8 mouse cellular contexts compared by ENCODE assay signal in genomic region chr10:127063913-127064870, GRCm38 (mm10). TPM values are rescaled to one million over a fixed set of nuclear protein-coding genes. Genes with fewer than 3 reads are reported as not detected.
A peak's percentile ranks its signal among the peaks of the same experiment; 100 is the strongest.
DNase-seq lines count a peak whose midpoint lies in the region; ATAC-seq lines count a peak whose summit lies in the region.

No protein-coding gene starts in this region.

- no peaks in the 10 kb centered on the region for H3K9me3 ChIP-seq in heart, embryonic 11.5 days (replicated peaks; ENCODE audit: control insufficient read depth, low read length)
- H3K9me3 ChIP-seq in intestine, embryonic 14.5 days (ENCODE audit: control insufficient read depth, low read length), result no peaks in the 10 kb centered on the region

- H3K4me3 ChIP-seq in heart, embryonic 11.5 days (ENCODE audit: low read depth, low read length), result peak overlapping the region; percentile 63
- peak overlapping the region; percentile 93 for H3K4me3 ChIP-seq in intestine, embryonic 14.5 days (ENCODE audit: low read depth, low read length)

- peaks cover 38% of the 10 kb centered on the region for H3K36me3 ChIP-seq in heart, embryonic 11.5 days (ENCODE audit: control insufficient read depth, insufficient read depth, low read length)
- H3K36me3 ChIP-seq in intestine, embryonic 14.5 days (ENCODE audit: control insufficient read depth, insufficient read depth, low read length), result peaks cover 45% of the 10 kb centered on the region

- no peak for ATAC-seq in heart, embryonic 11.5 days (replicated peaks; ENCODE audit: insufficient number of reproducible peaks, low FRiP score, low TSS enrichment)
- ATAC-seq in intestine, embryonic 14.5 days (replicated peaks; ENCODE audit: low FRiP score, low TSS enrichment, low read depth), result no peak; the same call in 1 of the 2 replicates

- peaks cover 24% of the 10 kb centered on the region for H3K27me3 ChIP-seq in heart, embryonic 11.5 days (ENCODE audit: control insufficient read depth, insufficient read depth, low read length)
- H3K27me3 ChIP-seq in intestine, embryonic 14.5 days (replicated peaks; ENCODE audit: control insufficient read depth, insufficient read depth, low read length), result 0 out of 2 replicates have a peak, but pooled peaks cover 3% of the 10 kb centered on the region

- WGBS in heart, embryonic 11.5 days (ENCODE audit: insufficient replicate concordance), result 15% methylated on average over 37 of the region's 37 CpGs
- 11% methylated on average over 37 of the region's 37 CpGs for WGBS in intestine, embryonic 14.5 days

- H3K9ac ChIP-seq in heart, embryonic 11.5 days (ENCODE audit: low read depth, low read length), result peak overlapping the region; percentile 96
- peak overlapping the region; percentile 97 for H3K9ac ChIP-seq in intestine, embryonic 14.5 days (ENCODE audit: low read length)

- DNase-seq in heart, adult 9 months (ENCODE audit: low spot score in 2 of 2), result no peak
- peak; percentile 49 for DNase-seq in 416B (ENCODE audit: low read depth)
- DNase-seq in embryo, embryonic 10.5 days (ENCODE audit: low spot score), result peak; percentile 46
- peak; percentile 77 for DNase-seq in intestine, embryonic 14.5 days (ENCODE audit: low spot score)
- peak; percentile 63 for DNase-seq in neural tube, embryonic 10.5 days (ENCODE audit: extremely low spot score, low spot score)
- no peak for DNase-seq in left cerebral cortex, adult 9 months (ENCODE audit: low spot score in 2 of 2)
- no peak for DNase-seq in spleen, adult 18-20 months

- peaks cover 20% of the 10 kb centered on the region for H3K4me1 ChIP-seq in heart, embryonic 11.5 days (ENCODE audit: control insufficient read depth, insufficient read depth, low read length)
- peaks cover 22% of the 10 kb centered on the region for H3K4me1 ChIP-seq in intestine, embryonic 14.5 days (replicated peaks; ENCODE audit: control insufficient read depth, insufficient read depth, low read length)

- peak overlapping the region; percentile 91 for H3K4me2 ChIP-seq in heart, embryonic 11.5 days
- H3K4me2 ChIP-seq in intestine, embryonic 14.5 days (ENCODE audit: low read length), result peak overlapping the region; percentile 85

- H3K27ac ChIP-seq in heart, embryonic 11.5 days (ENCODE audit: low read depth, low read length), result peak overlapping the region; percentile 87
- peak overlapping the region; percentile 89 for H3K27ac ChIP-seq in intestine, embryonic 14.5 days (ENCODE audit: low read depth)

RNA-seq across cellular contexts. Expression of gene Cdk4, which starts 0.9 kb away (rescaled TPM):
- 1,419 and 1,452 TPM in 2 replicates for polyA plus RNA-seq in heart, embryonic 11.5 days (2014; fragmentation: Nextera tagmentation; extraction: Ambion mirVana)
- 1,915 and 2,068 TPM in 2 replicates for polyA plus RNA-seq in intestine, embryonic 14.5 days (2014; fragmentation: Nextera tagmentation; extraction: Ambion mirVana)

RNA-seq across cellular contexts. Expression of gene March9, which starts 4.2 kb away (rescaled TPM):
- polyA plus RNA-seq in heart, embryonic 11.5 days (2014; fragmentation: Nextera tagmentation; extraction: Ambion mirVana), result 0.21 and 0.39 TPM in 2 replicates
- 1.4 and 1.9 TPM in 2 replicates for polyA plus RNA-seq in intestine, embryonic 14.5 days (2014; fragmentation: Nextera tagmentation; extraction: Ambion mirVana)

RNA-seq across cellular contexts. Expression of gene Tspan31, which starts 5.9 kb away (rescaled TPM):
- polyA plus RNA-seq in heart, embryonic 11.5 days (2014; fragmentation: Nextera tagmentation; extraction: Ambion mirVana), result 106 and 115 TPM in 2 replicates
- 92.4 and 114 TPM in 2 replicates for polyA plus RNA-seq in intestine, embryonic 14.5 days (2014; fragmentation: Nextera tagmentation; extraction: Ambion mirVana)

RNA-seq across cellular contexts. Expression of gene Agap2, which starts 10.9 kb away (rescaled TPM):
- 0.42 and 0.63 TPM in 2 replicates for polyA plus RNA-seq in heart, embryonic 11.5 days (2014; fragmentation: Nextera tagmentation; extraction: Ambion mirVana)
- 0.23 and 0.26 TPM in 2 replicates for polyA plus RNA-seq in intestine, embryonic 14.5 days (2014; fragmentation: Nextera tagmentation; extraction: Ambion mirVana)

RNA-seq across cellular contexts. Expression of gene Cyp27b1, which starts 16.1 kb away (rescaled TPM):
- polyA plus RNA-seq in heart, embryonic 11.5 days (2014; fragmentation: Nextera tagmentation; extraction: Ambion mirVana), result 0.11 and 0.13 TPM in 2 replicates
- polyA plus RNA-seq in intestine, embryonic 14.5 days (2014; fragmentation: Nextera tagmentation; extraction: Ambion mirVana), result 0.07 and 0.15 TPM in 2 replicates

Comparison
In these comparisons a context has a peak if more than half of its experiments do, and no peak if none do; other contexts are left out.
1. DNase-seq: peak in 416B (single experiment), embryo, embryonic 10.5 days (single experiment), intestine, embryonic 14.5 days (single experiment) and neural tube, embryonic 10.5 days (single experiment); none in heart, adult 9 months (0 of 2), left cerebral cortex, adult 9 months (0 of 2) and spleen, adult 18-20 months (0 of 2).